In the genomic region with DNA sequence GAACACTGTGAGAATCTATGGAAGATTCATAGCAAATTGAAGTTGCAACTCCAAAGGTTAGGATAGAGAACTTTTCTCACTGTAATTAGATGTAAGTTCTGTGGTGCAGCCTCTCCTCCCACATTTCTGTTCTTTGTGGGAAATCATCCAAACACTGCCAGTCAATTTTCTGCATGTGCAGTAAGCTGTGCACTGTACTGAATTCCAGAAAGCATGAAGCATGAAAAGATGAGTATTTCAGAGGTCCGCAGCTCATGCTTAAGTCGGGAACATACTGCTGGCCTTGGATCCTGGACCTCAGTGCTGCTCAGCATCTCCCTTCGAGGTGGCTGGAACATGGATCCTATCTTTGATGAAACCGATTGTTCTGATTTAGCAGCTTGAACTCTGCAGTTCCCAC, we compare ENCODE assay signal across 26 mouse cellular contexts.
"Had no signal": no experiment of that assay in that cellular context is flagged by ENCODE, and none has a peak within 500 bp of the region (broad histone marks: within the 10 kb centered on the region; RNA-seq: fewer than 3 reads in every experiment).

No protein-coding gene starts in this region.

- H3K27ac ChIP-seq: heart, embryonic 10.5 days; heart, embryonic 13.5 days; heart, embryonic 15.5 days; hindbrain, embryonic 13.5 days; hindbrain, embryonic 15.5 days; hindbrain, postnatal 0 days; kidney, embryonic 15.5 days; kidney, postnatal 0 days; limb, embryonic 10.5 days; limb, embryonic 12.5 days; liver, embryonic 13.5 days; liver, embryonic 15.5 days had no signal

- H3K4me1 ChIP-seq: heart, embryonic 10.5 days; heart, embryonic 13.5 days; heart, embryonic 15.5 days; hindbrain, embryonic 13.5 days; hindbrain, embryonic 15.5 days; limb, embryonic 10.5 days; liver, embryonic 13.5 days; liver, embryonic 15.5 days had no signal

- H3K27me3 ChIP-seq: heart, embryonic 13.5 days; heart, embryonic 15.5 days; hindbrain, embryonic 13.5 days; hindbrain, embryonic 15.5 days; kidney, embryonic 15.5 days; limb, embryonic 12.5 days; liver, embryonic 13.5 days; liver, embryonic 15.5 days had no signal

- H3K9ac ChIP-seq: heart, embryonic 13.5 days; heart, embryonic 15.5 days; hindbrain, embryonic 13.5 days; hindbrain, embryonic 15.5 days; kidney, embryonic 15.5 days; limb, embryonic 12.5 days; liver, embryonic 13.5 days; liver, embryonic 15.5 days; liver, postnatal 0 days had no signal

- H3K36me3 ChIP-seq: heart, embryonic 10.5 days; heart, embryonic 13.5 days; heart, embryonic 15.5 days; hindbrain, embryonic 13.5 days; hindbrain, embryonic 15.5 days; kidney, embryonic 15.5 days; limb, embryonic 10.5 days; limb, embryonic 12.5 days; liver, embryonic 13.5 days; liver, embryonic 15.5 days had no signal

- ATAC-seq: hindbrain, postnatal 0 days; intestine, embryonic 16.5 days; liver, postnatal 0 days had no signal

- H3K4me3 ChIP-seq: heart, embryonic 10.5 days; heart, embryonic 13.5 days; heart, embryonic 15.5 days; hindbrain, embryonic 13.5 days; hindbrain, embryonic 15.5 days; kidney, embryonic 15.5 days; limb, embryonic 10.5 days; limb, embryonic 12.5 days; liver, embryonic 13.5 days; liver, embryonic 15.5 days had no signal

- DNase-seq: gastrocnemius, postnatal 14 days; gastrocnemius, postnatal 36 days; heart, adult 18-20 months; heart, postnatal 14 days; heart, postnatal 36 days; kidney, adult 11 months; kidney, adult 2 months; kidney, adult 9 months; kidney, postnatal 14 days; kidney, postnatal 36 days; liver; liver, embryonic 13.5 days; liver, postnatal 0 days had no signal

- H3K9me3 ChIP-seq: heart, embryonic 10.5 days; heart, embryonic 13.5 days; heart, embryonic 15.5 days; hindbrain, embryonic 13.5 days; hindbrain, embryonic 15.5 days; kidney, embryonic 15.5 days; limb, embryonic 10.5 days; limb, embryonic 12.5 days; liver, embryonic 13.5 days; liver, embryonic 15.5 days had no signal

- H3K4me2 ChIP-seq: heart, embryonic 13.5 days; heart, embryonic 15.5 days; hindbrain, embryonic 13.5 days; hindbrain, embryonic 15.5 days; kidney, embryonic 15.5 days; limb, embryonic 12.5 days; liver, embryonic 11.5 days; liver, embryonic 13.5 days; liver, embryonic 15.5 days had no signal
